Mouse (Mus musculus): Measurements from ENCODE around the gene Olfr251.

- no peak for TF ChIP-seq FLI1 (IDR thresholded peaks at IDR 0.05; ENCODE audit: low read length)
- no peak for TF ChIP-seq GATA1 (IDR thresholded peaks at IDR 0.05; ENCODE audit: borderline replicate concordance, low read length)
These were observed 50.1 kb downstream of the Olfr251 start for GRCm38 (mm10) chr9:38427026-38427425.

Data from megakaryocyte, embryonic 14.5 days (primary cell).